Mouse (Mus musculus) MEL (cell line): ENCODE measurements around the gene Golga2. TPM values are rescaled to one million over a fixed set of nuclear protein-coding genes. Genes with fewer than 3 reads are reported as not detected.

ENCODE experiments used
- DNase-seq: peaks from one replicate; pipeline ENCODE4 v3.0.0; 2011; ENCODE audit warnings: low read depth, low spot score
- H3K27ac ChIP-seq: 2 replicates; pipeline ENCODE4 v1.5.1; 2012; ENCODE audit warnings: low read depth, mild to moderate bottlenecking, control low read depth, low read length, moderate library complexity; ENCODE audit not compliant: control insufficient read depth
- H3K27me3 ChIP-seq, 2 experiments: fragments of 150-350 bp in 1 of 2; sonication (generic) in 1 of 2; 2 replicates each; pipeline ENCODE4 v1.6.1; 2012; ENCODE audit warnings: low read length in 2 of 2, mild to moderate bottlenecking in 2 of 2, improper control_type of control experiment in 1 of 2, moderate library complexity in 1 of 2; ENCODE audit not compliant: insufficient read depth in 2 of 2, control insufficient read depth in 1 of 2
- H3K36me3 ChIP-seq, 2 experiments: 2 replicates each; pipeline ENCODE4 v1.6.1; 2012 to 2014; ENCODE audit warnings: low read length in 2 of 2, improper control_type of control experiment in 1 of 2, inconsistent platforms in 1 of 2, mild to moderate bottlenecking in 1 of 2; ENCODE audit not compliant: insufficient read depth in 2 of 2, control insufficient read depth in 1 of 2
- H3K4me1 ChIP-seq, 2 experiments: fragments of 150-350 bp in 1 of 2; sonication (generic) in 1 of 2; 2 replicates each; pipeline ENCODE4 v1.6.1; 2012; ENCODE audit warnings: low read length in 2 of 2, improper control_type of control experiment in 1 of 2, mild to moderate bottlenecking in 1 of 2; ENCODE audit not compliant: insufficient read depth in 2 of 2, control insufficient read depth in 1 of 2
- H3K4me3 ChIP-seq, 2 experiments: fragments of 150-350 bp in 1 of 2; sonication (generic) in 1 of 2; 2 replicates each; pipeline ENCODE4 v1.5.1; 2012; ENCODE audit warnings: low read depth in 2 of 2, low read length in 2 of 2, mild to moderate bottlenecking in 2 of 2, moderate library complexity in 2 of 2, control low read depth in 1 of 2, improper control_type of control experiment in 1 of 2; ENCODE audit not compliant: control insufficient read depth in 1 of 2, insufficient read depth in 1 of 2
- H3K79me2 ChIP-seq: 2 replicates; pipeline ENCODE4 v1.6.1; 2012; ENCODE audit warnings: mild to moderate bottlenecking, low read length, moderate library complexity; ENCODE audit not compliant: control insufficient read depth, poor library complexity, insufficient read depth
- H3K9ac ChIP-seq: 2 replicates; pipeline ENCODE4 v1.6.1; 2012; ENCODE audit warnings: low read depth, mild to moderate bottlenecking, control low read depth, low read length, moderate library complexity; ENCODE audit not compliant: control insufficient read depth, poor library complexity, severe bottlenecking
- H3K9me3 ChIP-seq: fragments of 150-350 bp; sonication (generic); replicated peaks from 2 replicates; pipeline ENCODE4 v1.6.1; 2012; ENCODE audit warnings: mild to moderate bottlenecking, low read length, improper control_type of control experiment, moderate library complexity; ENCODE audit not compliant: insufficient read depth
- CHD1 ChIP-seq: IDR thresholded peaks from 2 replicates; pipeline ENCODE4 v1.6.1; 2012; ENCODE audit warnings: low read depth, mild to moderate bottlenecking, inconsistent platforms, low read length, improper control_type of control experiment
- CHD2 ChIP-seq: IDR thresholded peaks from 2 replicates; pipeline ENCODE4 v1.6.1; 2011; ENCODE audit warnings: low read length, improper control_type of control experiment
- ELF1 ChIP-seq: IDR thresholded peaks from 2 replicates; pipeline ENCODE4 v1.6.1; 2014; ENCODE audit warnings: low read depth, mild to moderate bottlenecking, inconsistent platforms, low read length, improper control_type of control experiment, moderate library complexity
- GABPA ChIP-seq: IDR thresholded peaks from 2 replicates; pipeline ENCODE4 v1.6.1; 2012; ENCODE audit warnings: low read depth, mild to moderate bottlenecking, inconsistent platforms, low read length, improper control_type of control experiment, moderate library complexity
- JUND ChIP-seq: IDR thresholded peaks from 2 replicates; pipeline ENCODE4 v1.6.1; 2011; ENCODE audit warnings: low read depth, mild to moderate bottlenecking, improper control_type of control experiment, low read length
- KAT2A ChIP-seq: conservative IDR thresholded peaks from 2 replicates; pipeline ENCODE4 v1.6.1; 2012; ENCODE audit warnings: low read depth, low read length, improper control_type of control experiment, inconsistent platforms
- MAX ChIP-seq: IDR thresholded peaks from 2 replicates; pipeline ENCODE4 v1.6.1; 2011; ENCODE audit warnings: low read length, improper control_type of control experiment
- MAZ ChIP-seq: IDR thresholded peaks from 2 replicates; pipeline ENCODE4 v1.6.1; 2012; ENCODE audit warnings: low read depth, mild to moderate bottlenecking, inconsistent platforms, low read length, improper control_type of control experiment
- MYB ChIP-seq: IDR thresholded peaks from 2 replicates; pipeline ENCODE4 v1.6.1; 2011; ENCODE audit warnings: mild to moderate bottlenecking, low read depth, low read length, improper control_type of control experiment
- MYC ChIP-seq: IDR thresholded peaks from 2 replicates; pipeline ENCODE4 v1.6.1; 2011; ENCODE audit warnings: low read depth, mild to moderate bottlenecking, low read length, improper control_type of control experiment, moderate library complexity
- NRF1 ChIP-seq: IDR thresholded peaks from 2 replicates; pipeline ENCODE4 v1.6.1; 2014; ENCODE audit warnings: low read depth, mild to moderate bottlenecking, inconsistent platforms, low read length, improper control_type of control experiment, moderate library complexity; ENCODE audit not compliant: poor library complexity, insufficient read depth, severe bottlenecking
- POLR2A ChIP-seq, 2 experiments: IDR thresholded peaks; 2 replicates each; pipeline ENCODE4 v1.6.1; 2011 to 2012; ENCODE audit warnings: low read length in 2 of 2, mild to moderate bottlenecking in 2 of 2, control low read depth in 1 of 2, improper control_type of control experiment in 1 of 2, low read depth in 1 of 2, moderate library complexity in 1 of 2; ENCODE audit not compliant: control insufficient read depth in 1 of 2, insufficient read depth in 1 of 2, poor library complexity in 1 of 2
- POLR2AphosphoS5 ChIP-seq: IDR thresholded peaks from 2 replicates; pipeline ENCODE4 v1.6.1; 2012; ENCODE audit warnings: low read depth, borderline replicate concordance, mild to moderate bottlenecking, inconsistent platforms, low read length, moderate library complexity, mixed read lengths
- SMC3 ChIP-seq: IDR thresholded peaks from 2 replicates; pipeline ENCODE4 v1.6.1; 2011; ENCODE audit warnings: low read depth, low read length, improper control_type of control experiment
- UBTF ChIP-seq: IDR thresholded peaks from 2 replicates; pipeline ENCODE4 v1.6.1; 2012; ENCODE audit warnings: low read depth, mild to moderate bottlenecking, inconsistent platforms, low read length, improper control_type of control experiment, moderate library complexity, borderline replicate concordance; ENCODE audit not compliant: insufficient read depth
- USF1 ChIP-seq: IDR thresholded peaks from 2 replicates; pipeline ENCODE4 v1.6.1; 2014; ENCODE audit warnings: low read depth, mild to moderate bottlenecking, inconsistent platforms, low read length, improper control_type of control experiment, moderate library complexity
- ZC3H11A ChIP-seq: IDR thresholded peaks from 2 replicates; pipeline ENCODE4 v1.6.1; 2012; ENCODE audit warnings: low read depth, mild to moderate bottlenecking, inconsistent platforms, low read length, improper control_type of control experiment
- ZKSCAN1 ChIP-seq: IDR thresholded peaks from 2 replicates; pipeline ENCODE4 v1.6.1; 2012; ENCODE audit warnings: low read depth, mild to moderate bottlenecking, inconsistent platforms, low read length, improper control_type of control experiment, moderate library complexity
- ZNF384 ChIP-seq: IDR thresholded peaks from 2 replicates; pipeline ENCODE4 v1.6.1; 2012; ENCODE audit warnings: low read depth, mild to moderate bottlenecking, inconsistent platforms, low read length, improper control_type of control experiment
- polyA plus RNA-seq, 2 experiments: library from polyadenylated mRNA; stranded (reverse) in 1 of 2; unstranded in 1 of 2; fragments of >175 nt in 1 of 2; fragments of >200 nt in 1 of 2; gene quantifications; 2 replicates each; pipeline versions ENCODE4 v1.2.1 to v1.2.4; 2012; ENCODE audit warnings: low replicate concordance in 2 of 2, low read depth in 1 of 2; ENCODE audit not compliant: insufficient read length in 2 of 2, insufficient read depth in 1 of 2, missing spikeins in 1 of 2
- total RNA-seq: library from RNA; depleted of rRNA; stranded (reverse); fragments of 300-350 nt; gene quantifications from 2 replicates; pipeline ENCODE4 v1.2.3, GENCODE M21; 2012

Gene Golga2
- total and polyA plus RNA-seq, 3 experiments = 20.3 to 38.6 TPM; not detected in 1

DNA sequence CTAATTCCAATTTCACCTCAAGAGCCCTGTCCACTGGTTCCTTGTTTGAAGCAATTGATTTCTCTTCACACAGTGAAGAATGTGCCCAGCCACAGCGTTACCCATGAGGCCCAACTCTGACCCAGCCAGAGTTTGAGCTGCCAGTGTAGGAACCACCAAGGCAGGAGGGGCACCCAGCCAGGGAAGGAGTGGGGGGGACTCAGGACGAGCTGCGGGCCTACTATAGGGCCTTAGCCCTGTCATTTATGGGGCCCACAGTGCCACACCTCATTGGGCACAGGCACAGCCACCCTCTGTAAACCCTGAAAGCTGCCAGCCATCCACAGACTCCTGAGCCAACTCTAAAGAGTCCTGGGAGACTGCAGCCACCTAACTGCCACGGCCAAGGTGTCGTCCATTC is 32.6 kb upstream of the Golga2 start:
- Histone ChIP-seq H3K9ac (no peak overlapping the region), H3K4me3 (no peak overlapping the region), H3K4me1 (peaks cover 0 to 2% of the 10 kb centered on the region in 2 experiments; a peak in 1 of 4 replicates), H3K79me2 (peaks cover 11% of the 10 kb centered on the region), H3K27ac (no peak overlapping the region), H3K9me3 (no peaks in the 10 kb centered on the region), H3K27me3 (no peaks in the 10 kb centered on the region), H3K36me3 (peaks cover 0 to 4% of the 10 kb centered on the region in 2 experiments; a peak in 2 of 4 replicates)
- no peak; a peak in 1 of 4 replicates for TF ChIP-seq POLR2A (IDR thresholded peaks at IDR 0.05; ENCODE audit: control insufficient read depth in 1 of 2, insufficient read depth in 1 of 2, low read depth in 1 of 2, low read length in 2 of 2, poor library complexity in 1 of 2)
- no peak for TF ChIP-seq JUND
- TF ChIP-seq NRF1 = no peak
- TF ChIP-seq SMC3 = no peak
- no peak for TF ChIP-seq POLR2AphosphoS5
- no peak for TF ChIP-seq GABPA
- no peak for TF ChIP-seq CHD2
- no peak for TF ChIP-seq ZC3H11A
- no peak for TF ChIP-seq ZKSCAN1
- TF ChIP-seq ZNF384 = no peak
- no peak for DNase-seq

GRCm38 (mm10) chr2:32256273-32256672 is 30.9 kb upstream of the Golga2 start:
- no peaks in the 10 kb centered on the region for H3K9me3 ChIP-seq
- peaks cover 14% of the 10 kb centered on the region for H3K79me2 ChIP-seq
- H3K27me3 ChIP-seq = no peaks in the 10 kb centered on the region
- no peak overlapping the region for H3K9ac ChIP-seq
- no peak overlapping the region for H3K27ac ChIP-seq
- TF ChIP-seq MYC (no peak), MAZ (no peak), MYB (no peak), ZC3H11A (no peak), UBTF (no peak), CHD1 (no peak), ELF1 (no peak), POLR2AphosphoS5 (no peak), KAT2A (no peak), USF1 (no peak), MAX (no peak)
- H3K4me3 ChIP-seq = no peak overlapping the region
- peaks cover 4% of the 10 kb centered on the region in 2 experiments; a peak in 2 of 4 replicates for H3K36me3 ChIP-seq
- peaks cover 0 to 5% of the 10 kb centered on the region in 2 experiments; a peak in 1 of 4 replicates for H3K4me1 ChIP-seq
- DNase-seq = no peak
